Mouse (Mus musculus) spleen, postnatal 14 days (tissue): Measurements from ENCODE around the gene Tdgf1.

ENCODE experiments used
- DNase-seq, 2 experiments: peaks; one replicate each; pipeline ENCODE4 v3.0.0; 2021 to 2022; ENCODE audit warnings: low spot score in 2 of 2

Tdgf1 gene

GRCm38 (mm10) chr9:110945926-110946325, at the start of gene Tdgf1:
TSS of gene Tdgf1 (minus strand) at chr9:110946158.
- no peak for DNase-seq

GRCm38 (mm10) chr9:110994716-110995172, 48.8 kb upstream of the Tdgf1 start:
- peak; percentile 39 to 56 for DNase-seq

- no peak for DNase-seq
Observed at GRCm38 (mm10) chr9:110993281-110993709, 47.3 kb upstream of the Tdgf1 start.

- DNase-seq = no peak
Observed at GRCm38 (mm10) chr9:110990204-110990603, 44.2 kb upstream of the Tdgf1 start, which contains the start of gene Rtp3. TSS of gene Rtp3 (minus strand) at chr9:110990583.

GRCm38 (mm10) chr9:110989543-110989942, 43.6 kb upstream of the Tdgf1 start:
- no peak for DNase-seq

GRCm38 (mm10) chr9:110989141-110989540, 43.2 kb upstream of the Tdgf1 start:
- no peak for DNase-seq

GRCm38 (mm10) chr9:110988078-110988477, 42.1 kb upstream of the Tdgf1 start:
- no peak for DNase-seq

- DNase-seq = no peak
Observed at GRCm38 (mm10) chr9:110987331-110987730, 41.4 kb upstream of the Tdgf1 start.

- DNase-seq = no peak
Observed at GRCm38 (mm10) chr9:110985951-110986350, 40.0 kb upstream of the Tdgf1 start.

GRCm38 (mm10) chr9:110985541-110985940, 39.6 kb upstream of the Tdgf1 start:
- no peak for DNase-seq

- DNase-seq = no peak
Observed at GRCm38 (mm10) chr9:110984096-110984495, 38.1 kb upstream of the Tdgf1 start.

- DNase-seq = no peak
Observed at GRCm38 (mm10) chr9:110982351-110982750, 36.4 kb upstream of the Tdgf1 start.

GRCm38 (mm10) chr9:110979411-110979810, 33.5 kb upstream of the Tdgf1 start:
- DNase-seq = no peak

GRCm38 (mm10) chr9:110965910-110966231, 19.9 kb upstream of the Tdgf1 start:
- DNase-seq = no peak

- no peak for DNase-seq
Observed at GRCm38 (mm10) chr9:110965062-110965909, 19.3 kb upstream of the Tdgf1 start.

- DNase-seq = no peak
Observed at GRCm38 (mm10) chr9:110963566-110964115, 17.7 kb upstream of the Tdgf1 start.

- no peak for DNase-seq
Observed at GRCm38 (mm10) chr9:110961386-110961785, 15.4 kb upstream of the Tdgf1 start.

GRCm38 (mm10) chr9:110960230-110961149, 14.5 kb upstream of the Tdgf1 start:
- no peak for DNase-seq

GRCm38 (mm10) chr9:110959669-110960068, 13.7 kb upstream of the Tdgf1 start:
- DNase-seq = no peak

GRCm38 (mm10) chr9:110955962-110956361, 10.0 kb upstream of the Tdgf1 start:
- no peak for DNase-seq

GRCm38 (mm10) chr9:110954681-110955445, 8.9 kb upstream of the Tdgf1 start:
- no peak for DNase-seq
